Mouse (Mus musculus) left cerebral cortex, adult 2 months (tissue): ENCODE measurements around the gene Iqcd. TPM values are rescaled to one million over a fixed set of nuclear protein-coding genes. Genes with fewer than 3 reads are reported as not detected.
A peak's percentile ranks its signal among the peaks of the same experiment; 100 is the strongest.

Experiments
- DNase-seq, 2 experiments: peaks; one replicate each; pipeline ENCODE4 v3.0.0; 2021 to 2022; ENCODE audit warnings: low spot score in 2 of 2, mixed read lengths in 1 of 2; ENCODE audit errors: extremely low spot score in 1 of 2
- H3K27ac ChIP-seq: fragments of 200-600 bp; 2 replicates; pipeline ENCODE4 v1.8.1; 2022
- H3K4me3 ChIP-seq: fragments of 200-600 bp; 2 replicates; pipeline ENCODE4 v1.8.1; 2022
- CTCF ChIP-seq: fragments of 200-600 bp; IDR thresholded peaks from 2 replicates; pipeline ENCODE4 v1.8.1; 2022; ENCODE audit warnings: antibody characterized with exemption, mild to moderate bottlenecking, moderate library complexity
- intact Hi-C: fragments of 180-260 bp; cut with DNase I; formaldehyde crosslinking; loops from one replicate; pipeline ENCODE4 v1.15.1; 2025
- total RNA-seq, 2 experiments: library from RNA; stranded (reverse); gene quantifications; 2 replicates each; pipeline ENCODE4 v1.2.3; 2021

Iqcd gene
- total RNA-seq, 2 experiments from 2014 or later, result 0.47 to 0.75 TPM

DNA sequence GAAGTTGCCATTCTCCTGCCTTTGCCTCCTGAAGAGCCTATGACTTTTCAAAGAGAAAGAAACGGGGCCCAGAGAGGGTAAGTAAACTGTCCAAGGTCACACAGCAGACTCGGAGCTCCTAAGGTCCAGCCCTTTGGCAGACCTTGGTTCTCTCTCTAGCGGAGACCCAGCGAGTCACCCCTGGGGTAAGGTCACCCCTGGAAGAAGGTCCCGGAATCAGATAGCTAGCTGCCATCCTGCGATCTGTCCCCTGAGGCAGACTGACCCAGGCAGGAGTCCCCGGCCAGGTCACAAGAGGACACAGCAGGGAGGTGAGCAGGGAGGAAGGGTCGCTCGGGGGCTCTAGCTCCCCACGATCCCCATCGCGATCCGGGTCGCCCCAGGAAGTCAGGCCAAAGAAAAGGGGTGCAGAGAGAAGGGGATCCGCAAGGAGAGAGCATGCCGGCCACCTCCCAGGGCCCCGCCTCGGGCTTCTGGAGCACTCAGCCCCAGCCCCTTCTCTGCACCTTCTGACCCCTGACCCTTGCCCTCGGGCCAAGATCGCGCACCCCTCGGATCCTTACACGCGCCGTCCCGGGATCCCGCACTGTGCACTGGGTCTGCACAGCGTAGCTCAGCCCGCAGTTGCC lies 762 bp upstream of the Iqcd start:
- TF ChIP-seq CTCF, result no peak
- DNase-seq, result no peak
- Histone ChIP-seq H3K27ac (peak overlapping the region; percentile 92), H3K4me3 (peak overlapping the region; percentile 89)
- intact Hi-C loops, result loop anchor here (2.0 to 5.0 kb wide), 2 partner anchors 21 to 86 kb away; partner anchors contain the start of gene Plbd2

DNA sequence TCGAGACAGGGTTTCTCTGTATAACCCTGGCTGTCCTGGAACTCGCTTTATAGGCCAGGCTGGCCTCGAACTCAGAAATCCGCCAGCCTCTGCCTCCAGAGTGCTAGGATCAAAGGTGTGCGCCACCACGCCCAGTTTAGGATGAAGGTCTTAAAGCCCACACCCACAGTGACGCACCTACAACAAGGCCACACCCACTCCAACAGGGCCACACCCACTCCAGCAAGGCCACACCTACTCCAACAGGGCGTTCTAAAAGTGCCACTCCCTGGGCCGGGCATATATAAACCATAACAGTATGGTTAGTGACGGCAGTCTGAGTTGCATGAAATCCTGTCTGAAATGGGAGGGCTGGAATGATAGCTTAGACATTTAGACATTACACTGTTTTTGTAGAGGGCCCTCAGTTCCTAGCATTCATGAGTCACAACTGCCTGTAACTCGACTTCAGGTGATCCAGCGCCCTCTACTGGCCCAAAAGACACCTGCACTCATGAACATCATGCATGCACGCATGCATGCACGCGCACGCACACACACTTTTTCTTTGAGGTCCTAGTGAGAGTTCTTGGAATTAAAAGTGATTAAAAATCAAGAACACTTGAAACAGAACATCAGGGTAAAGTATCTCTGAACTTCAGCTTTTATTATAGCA lies 1.7 kb downstream of the Iqcd start:
- TF ChIP-seq CTCF, result peak; percentile 45
- no peak overlapping the region for H3K27ac ChIP-seq
- no peak for DNase-seq
- intact Hi-C loops, result no loop called here
- no peak overlapping the region for H3K4me3 ChIP-seq

- peak; percentile 47 for TF ChIP-seq CTCF
- H3K27ac ChIP-seq, result no peak overlapping the region
- H3K4me3 ChIP-seq, result no peak overlapping the region
- intact Hi-C loops, result no loop called here
- no peak for DNase-seq
These were observed 3.3 kb downstream of the Iqcd start for GRCm38 (mm10) chr5:120592141-120592540.

GRCm38 (mm10) chr5:120594485-120594884 lies 5.7 kb downstream of the Iqcd start:
- Histone ChIP-seq H3K27ac (no peak overlapping the region), H3K4me3 (no peak overlapping the region)
- no peak for DNase-seq
- intact Hi-C loops, result no loop called here
- no peak for TF ChIP-seq CTCF

- DNase-seq, result no peak
- Histone ChIP-seq H3K4me3 (no peak overlapping the region), H3K27ac (no peak overlapping the region)
- intact Hi-C loops, result loop anchor here (10.0 kb wide), 1 partner anchor 465 kb away; no protein-coding TSS in a partner anchor
- TF ChIP-seq CTCF, result no peak
These were observed 10.8 kb downstream of the Iqcd start for GRCm38 (mm10) chr5:120599625-120600024.

DNA sequence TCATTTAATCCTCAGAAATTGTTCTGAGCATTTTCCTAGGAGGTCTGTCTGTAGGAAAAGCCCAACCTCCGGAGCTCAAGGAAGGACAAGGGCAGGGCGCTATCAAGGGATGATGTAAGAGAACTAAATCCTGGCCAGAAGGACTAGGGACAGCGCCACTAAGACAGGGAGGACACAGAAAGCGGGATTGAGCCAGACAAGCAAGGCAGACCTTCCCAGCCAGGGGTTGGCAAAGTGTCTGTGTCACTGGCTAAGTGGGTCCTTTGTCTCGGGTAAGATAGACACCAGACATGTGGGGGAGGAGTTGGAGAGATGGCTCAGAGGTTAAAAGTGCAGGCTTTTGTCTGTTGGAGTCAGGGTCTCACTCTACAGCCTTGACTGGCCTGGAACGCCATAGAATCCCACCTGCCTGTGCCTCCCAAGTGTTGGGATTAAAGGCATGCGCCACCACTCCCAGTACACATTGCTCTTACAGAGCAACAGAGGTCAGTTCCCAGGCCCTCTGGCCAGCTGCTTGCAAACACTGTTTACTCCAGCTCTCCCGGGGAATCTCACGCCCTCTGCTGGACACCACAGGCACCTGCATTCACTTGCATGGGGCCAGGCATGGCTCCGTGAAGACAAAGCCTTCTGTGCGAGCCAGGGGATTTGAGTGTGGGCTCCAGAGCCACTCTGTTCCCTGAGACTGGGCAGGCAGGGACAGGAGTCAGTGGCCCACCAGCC lies 12.3 kb downstream of the Iqcd start:
- H3K27ac ChIP-seq, result no peak overlapping the region
- intact Hi-C loops, result loop anchor here (10.0 kb wide), 1 partner anchor 466 kb away; no protein-coding TSS in a partner anchor
- no peak overlapping the region for H3K4me3 ChIP-seq
- TF ChIP-seq CTCF, result peak; percentile 40
- DNase-seq, result no peak

GRCm38 (mm10) chr5:120602210-120602609 lies 13.4 kb downstream of the Iqcd start:
- DNase-seq, result no peak
- intact Hi-C loops, result loop anchor here (10.0 kb wide), 1 partner anchor 467 kb away; no protein-coding TSS in a partner anchor
- no peak overlapping the region for H3K27ac ChIP-seq
- TF ChIP-seq CTCF, result no peak
- no peak overlapping the region for H3K4me3 ChIP-seq

- TF ChIP-seq CTCF, result no peak
- no peak for DNase-seq
- intact Hi-C loops, result loop anchor here (10.0 kb wide), 1 partner anchor 469 kb away; no protein-coding TSS in a partner anchor
- Histone ChIP-seq H3K4me3 (no peak overlapping the region), H3K27ac (no peak overlapping the region)
These were observed 14.7 kb downstream of the Iqcd start for GRCm38 (mm10) chr5:120603515-120603914.

DNA sequence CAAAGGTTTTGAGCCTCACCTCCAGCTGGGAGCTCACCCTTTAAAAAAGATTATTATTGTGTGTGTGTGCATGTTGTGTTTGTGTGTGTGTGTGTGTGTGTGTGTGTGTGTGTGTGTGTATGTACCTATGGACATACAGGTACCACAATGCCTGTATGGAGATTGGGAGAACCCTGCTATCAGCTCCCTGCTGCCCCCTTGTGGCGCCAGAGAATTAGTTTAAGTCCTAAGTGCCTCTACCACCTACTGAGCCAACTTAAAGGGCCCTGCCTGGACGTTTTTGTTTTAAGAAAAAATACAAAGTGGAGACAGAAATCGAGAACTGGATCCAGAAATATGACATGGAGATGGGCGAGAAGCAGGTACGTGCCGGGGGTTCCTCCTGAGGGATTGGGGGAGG lies 16.0 kb downstream of the Iqcd start:
- peak; percentile 80 to 83 for DNase-seq
- intact Hi-C loops, result loop anchor here (1.0 to 10.0 kb wide), 2 partner anchors 100 to 470 kb away; no protein-coding TSS in a partner anchor
- Histone ChIP-seq H3K27ac (peak overlapping the region; percentile 36; the same call in 1 of the 2 replicates), H3K4me3 (peak overlapping the region; percentile 36)
- peak; percentile 64 for TF ChIP-seq CTCF

GRCm38 (mm10) chr5:120605241-120605661 lies 16.4 kb downstream of the Iqcd start:
- peak overlapping the region; percentile 36; the same call in 1 of the 2 replicates for H3K27ac ChIP-seq
- intact Hi-C loops, result loop anchor here (1.0 to 10.0 kb wide), 2 partner anchors 100 to 470 kb away; no protein-coding TSS in a partner anchor
- TF ChIP-seq CTCF, result no peak
- peak in 1 of 2 experiments; percentile 19 for DNase-seq
- peak overlapping the region; percentile 36 for H3K4me3 ChIP-seq

- TF ChIP-seq CTCF, result peak; percentile 89
- no peak overlapping the region for H3K4me3 ChIP-seq
- DNase-seq, result peak; percentile 88 to 89
- H3K27ac ChIP-seq, result no peak overlapping the region
- intact Hi-C loops, result loop anchor here (1.0 to 10.0 kb wide), 2 partner anchors 100 to 471 kb away; no protein-coding TSS in a partner anchor
These were observed 16.9 kb downstream of the Iqcd start for GRCm38 (mm10) chr5:120605688-120606087.
